Mouse (Mus musculus): ENCODE measurements around the gene Olfr743. TPM values are rescaled to one million over a fixed set of nuclear protein-coding genes. Genes with fewer than 3 reads are reported as not detected.
"Not testable (repeated sequence)": the region's sequence is repeated elsewhere in the genome, so short reads cannot be mapped to it uniquely, and the experiment has no call there.

The Olfr743 gene
- not detected in 2 replicates for polyA plus RNA-seq (2015; fragmentation: Nextera tagmentation; extraction: Ambion mirVana)

- Histone ChIP-seq H3K4me3 (replicated peaks; ENCODE audit: low read depth, low read length) (no peak within 1 kb of the TSS), H3K4me1 (replicated peaks; ENCODE audit: insufficient read depth, low read length) (no peaks in the 10 kb centered on the region), H3K36me3 (ENCODE audit: insufficient read depth, low read length) (no peaks in the 10 kb centered on the region), H3K4me2 (ENCODE audit: low read length) (no peak within 1 kb of the TSS), H3K9ac (ENCODE audit: low read depth, low read length) (no peak within 1 kb of the TSS), H3K27me3 (ENCODE audit: insufficient read depth, low read length) (no peaks in the 10 kb centered on the region), H3K27ac (no peak within 1 kb of the TSS), H3K9me3 (replicated peaks; ENCODE audit: low read length) (no peaks in the 10 kb centered on the region)
- no peak for DNase-seq (ENCODE audit: low spot score)
- TF ChIP-seq CTCF (IDR thresholded peaks at IDR 0.05; ENCODE audit: low read depth) = no peak
- ATAC-seq (replicated peaks; ENCODE audit: low FRiP score, low read depth) = no peak
These were observed at the start of gene Olfr743 for GRCm38 (mm10) chr14:50521539-50521938. Olfr743 (plus strand) TSS chr14:50521839.

GRCm38 (mm10) chr14:50472438-50472837 is 49.2 kb upstream of the Olfr743 start, which contains the start of gene Olfr741:
Olfr741 (plus strand) TSS chr14:50472738.
- no peak within 1 kb of the TSS for H3K4me3 ChIP-seq (replicated peaks; ENCODE audit: low read depth, low read length)
- no peak within 1 kb of the TSS for H3K4me2 ChIP-seq (ENCODE audit: low read length)
- ATAC-seq (replicated peaks; ENCODE audit: low FRiP score, low read depth) (no peak), DNase-seq (ENCODE audit: low spot score) (no peak)
- TF ChIP-seq CTCF (IDR thresholded peaks at IDR 0.05; ENCODE audit: low read depth) = no peak
- H3K36me3 ChIP-seq (ENCODE audit: insufficient read depth, low read length) = no peaks in the 10 kb centered on the region
- no peak within 1 kb of the TSS for H3K27ac ChIP-seq
- no peaks in the 10 kb centered on the region for H3K9me3 ChIP-seq (replicated peaks; ENCODE audit: low read length)
- no peak within 1 kb of the TSS for H3K9ac ChIP-seq (ENCODE audit: low read depth, low read length)
- WGBS = 63% methylated on average over 2 of the region's 2 CpGs
- H3K4me1 ChIP-seq (replicated peaks; ENCODE audit: insufficient read depth, low read length) = no peaks in the 10 kb centered on the region
- no peaks in the 10 kb centered on the region for H3K27me3 ChIP-seq (ENCODE audit: insufficient read depth, low read length)

- DNase-seq (ENCODE audit: low spot score) (no peak), ATAC-seq (replicated peaks; ENCODE audit: low FRiP score, low read depth) (no peak)
- no peak for TF ChIP-seq CTCF (IDR thresholded peaks at IDR 0.05; ENCODE audit: low read depth)
- Histone ChIP-seq H3K9me3 (replicated peaks; ENCODE audit: low read length) (no peaks in the 10 kb centered on the region), H3K27me3 (ENCODE audit: insufficient read depth, low read length) (no peaks in the 10 kb centered on the region), H3K9ac (ENCODE audit: low read depth, low read length) (no peak overlapping the region), H3K4me2 (ENCODE audit: low read length) (no peak overlapping the region), H3K4me3 (replicated peaks; ENCODE audit: low read depth, low read length) (no peak overlapping the region), H3K27ac (no peak overlapping the region), H3K36me3 (ENCODE audit: insufficient read depth, low read length) (no peaks in the 10 kb centered on the region), H3K4me1 (replicated peaks; ENCODE audit: insufficient read depth, low read length) (no peaks in the 10 kb centered on the region)
- WGBS = 75% methylated on average over 2 of the region's 2 CpGs
These were observed 43.2 kb upstream of the Olfr743 start for GRCm38 (mm10) chr14:50478406-50478805.

GRCm38 (mm10) chr14:50503300-50503699 is 18.3 kb upstream of the Olfr743 start, which contains the start of gene Olfr742:
Olfr742 (plus strand) TSS chr14:50503600.
- H3K4me1 ChIP-seq (replicated peaks; ENCODE audit: insufficient read depth, low read length) = no peaks in the 10 kb centered on the region
- no peaks in the 10 kb centered on the region for H3K27me3 ChIP-seq (ENCODE audit: insufficient read depth, low read length)
- no peak within 1 kb of the TSS for H3K9ac ChIP-seq (ENCODE audit: low read depth, low read length)
- no peak for TF ChIP-seq CTCF (IDR thresholded peaks at IDR 0.05; ENCODE audit: low read depth)
- H3K9me3 ChIP-seq (replicated peaks; ENCODE audit: low read length) = no peaks in the 10 kb centered on the region
- no peaks in the 10 kb centered on the region for H3K36me3 ChIP-seq (ENCODE audit: insufficient read depth, low read length)
- no peak within 1 kb of the TSS for H3K4me2 ChIP-seq (ENCODE audit: low read length)
- no peak within 1 kb of the TSS for H3K27ac ChIP-seq
- ATAC-seq (replicated peaks; ENCODE audit: low FRiP score, low read depth) (no peak), DNase-seq (ENCODE audit: low spot score) (no peak)
- WGBS = 51% methylated on average over 2 of the region's 2 CpGs
- no peak within 1 kb of the TSS for H3K4me3 ChIP-seq (replicated peaks; ENCODE audit: low read depth, low read length)

GRCm38 (mm10) chr14:50552734-50553133 is 31.1 kb downstream of the Olfr743 start:
- DNase-seq (ENCODE audit: low spot score) = no peak

GRCm38 (mm10) chr14:50573056-50573455 is 51.4 kb downstream of the Olfr743 start:
- H3K27ac ChIP-seq; ATAC-seq (replicated peaks; ENCODE audit: low FRiP score, low read depth); H3K9ac ChIP-seq (ENCODE audit: low read depth, low read length); H3K36me3 ChIP-seq (ENCODE audit: insufficient read depth, low read length); DNase-seq (ENCODE audit: low spot score); H3K4me3 ChIP-seq (replicated peaks; ENCODE audit: low read depth, low read length); H3K4me1 ChIP-seq (replicated peaks; ENCODE audit: insufficient read depth, low read length); H3K9me3 ChIP-seq (replicated peaks; ENCODE audit: low read length); H3K27me3 ChIP-seq (ENCODE audit: insufficient read depth, low read length); H3K4me2 ChIP-seq (ENCODE audit: low read length): not testable (repeated sequence)
- WGBS = 73% methylated on average over 1 of the region's 1 CpGs

More at GRCm38 (mm10) chr14:50552734-50553133, 31.1 kb downstream of the Olfr743 start:
- Histone ChIP-seq H3K4me1 (replicated peaks; ENCODE audit: insufficient read depth, low read length) (no peaks in the 10 kb centered on the region), H3K36me3 (ENCODE audit: insufficient read depth, low read length) (no peaks in the 10 kb centered on the region), H3K27me3 (ENCODE audit: insufficient read depth, low read length) (no peaks in the 10 kb centered on the region), H3K9me3 (replicated peaks; ENCODE audit: low read length) (no peaks in the 10 kb centered on the region), H3K9ac (ENCODE audit: low read depth, low read length) (no peak overlapping the region), H3K4me3 (replicated peaks; ENCODE audit: low read depth, low read length) (no peak overlapping the region), H3K27ac (no peak overlapping the region), H3K4me2 (ENCODE audit: low read length) (no peak overlapping the region)
- TF ChIP-seq CTCF (IDR thresholded peaks at IDR 0.05; ENCODE audit: low read depth) = no peak
- no peak for ATAC-seq (replicated peaks; ENCODE audit: low FRiP score, low read depth)
- 93% methylated on average over 2 of the region's 2 CpGs for WGBS

Other genes starting within 250 kb of the Olfr743 start
- gene Olfr732, start 237.6 kb upstream of the Olfr743 start, polyA plus RNA-seq (2015; fragmentation: Nextera tagmentation; extraction: Ambion mirVana) = not detected in 2 replicates
- not detected in 2 replicates for gene Olfr733, start 220.3 kb upstream of the Olfr743 start, polyA plus RNA-seq (2015; fragmentation: Nextera tagmentation; extraction: Ambion mirVana)
- not detected in 2 replicates for gene Olfr734, start 195.1 kb upstream of the Olfr743 start, polyA plus RNA-seq (2015; fragmentation: Nextera tagmentation; extraction: Ambion mirVana)
- not detected in 2 replicates for gene Olfr735, start 173.0 kb upstream of the Olfr743 start, polyA plus RNA-seq (2015; fragmentation: Nextera tagmentation; extraction: Ambion mirVana)
- gene Tlr11, start 163.9 kb upstream of the Olfr743 start, polyA plus RNA-seq (2015; fragmentation: Nextera tagmentation; extraction: Ambion mirVana) = not detected in 2 replicates
- not detected in 2 replicates for gene Olfr736, start 140.7 kb upstream of the Olfr743 start, polyA plus RNA-seq (2015; fragmentation: Nextera tagmentation; extraction: Ambion mirVana)
- gene Olfr738, start 114.3 kb upstream of the Olfr743 start, polyA plus RNA-seq (2015; fragmentation: Nextera tagmentation; extraction: Ambion mirVana) = not detected in 2 replicates
- not detected in 2 replicates for gene Olfr739, start 103.2 kb upstream of the Olfr743 start, polyA plus RNA-seq (2015; fragmentation: Nextera tagmentation; extraction: Ambion mirVana)
- not detected in 2 replicates for gene Olfr740, start 76.3 kb upstream of the Olfr743 start, polyA plus RNA-seq (2015; fragmentation: Nextera tagmentation; extraction: Ambion mirVana)
- gene Olfr741, start 49.1 kb upstream of the Olfr743 start, polyA plus RNA-seq (2015; fragmentation: Nextera tagmentation; extraction: Ambion mirVana) = not detected in 2 replicates
- gene Olfr742, start 18.2 kb upstream of the Olfr743 start, polyA plus RNA-seq (2015; fragmentation: Nextera tagmentation; extraction: Ambion mirVana) = not detected in 2 replicates
- not detected in 2 replicates for gene Olfr744, start 93.0 kb downstream of the Olfr743 start, polyA plus RNA-seq (2015; fragmentation: Nextera tagmentation; extraction: Ambion mirVana)
- not detected in 2 replicates for gene Olfr745, start 117.5 kb downstream of the Olfr743 start, polyA plus RNA-seq (2015; fragmentation: Nextera tagmentation; extraction: Ambion mirVana)
- gene Olfr746, start 125.2 kb downstream of the Olfr743 start, polyA plus RNA-seq (2015; fragmentation: Nextera tagmentation; extraction: Ambion mirVana) = not detected in 2 replicates
- not detected in 2 replicates for gene Olfr747, start 171.4 kb downstream of the Olfr743 start, polyA plus RNA-seq (2015; fragmentation: Nextera tagmentation; extraction: Ambion mirVana)
- not detected in 2 replicates for gene Olfr748, start 185.5 kb downstream of the Olfr743 start, polyA plus RNA-seq (2015; fragmentation: Nextera tagmentation; extraction: Ambion mirVana)
- gene Olfr749, start 223.3 kb downstream of the Olfr743 start, polyA plus RNA-seq (2015; fragmentation: Nextera tagmentation; extraction: Ambion mirVana) = not detected in 2 replicates